In the genomic region with DNA sequence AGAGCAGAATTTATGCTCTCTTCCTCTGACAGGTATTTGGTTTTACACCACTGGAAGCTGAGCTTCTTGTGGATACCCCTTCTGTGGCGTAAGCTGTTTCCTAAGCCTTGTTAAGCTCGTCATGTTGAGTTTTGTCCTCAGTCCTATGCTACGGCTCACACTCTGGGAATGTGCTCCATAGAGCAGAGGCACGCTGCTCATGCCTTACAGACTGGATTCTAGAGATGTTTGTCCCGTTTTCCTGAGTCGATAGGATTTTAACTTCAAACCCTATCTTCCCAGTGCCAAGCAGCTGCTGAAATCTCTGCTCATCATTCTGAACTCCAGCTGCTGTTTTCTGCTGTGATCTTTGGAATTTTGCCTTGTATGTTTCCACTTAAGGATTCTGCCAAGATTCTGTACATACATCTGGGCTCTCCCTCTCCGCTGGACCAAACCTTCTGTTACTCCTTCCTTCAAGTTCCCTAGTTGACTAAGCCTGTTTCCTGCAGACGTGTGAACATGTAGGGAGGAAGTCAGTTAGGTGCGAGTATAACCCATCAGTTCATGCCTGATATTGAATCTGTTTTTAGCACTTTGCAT, we compare ENCODE assay signal across 15 mouse cellular contexts.
"Had no signal": no experiment of that assay in that cellular context is flagged by ENCODE, and none has a peak within 500 bp of the region (broad histone marks: within the 10 kb centered on the region; RNA-seq: fewer than 3 reads in every experiment).

No protein-coding gene starts in this region.

- H3K4me1 ChIP-seq: midbrain, embryonic 12.5 days had no signal

- DNase-seq: kidney, adult 11 months; kidney, adult 8-10 months; kidney, postnatal 14 days; layer of hippocampus, adult 9-11 months; liver, postnatal 0 days; lung, postnatal 4 days; thymus, postnatal 25 days had no signal

- H3K36me3 ChIP-seq: intestine, embryonic 15.5 days; kidney, embryonic 15.5 days; limb, embryonic 15.5 days; midbrain, embryonic 12.5 days had no signal

- H3K9ac ChIP-seq: intestine, embryonic 15.5 days; kidney, embryonic 15.5 days; limb, embryonic 15.5 days; liver, embryonic 14.5 days; liver, postnatal 0 days; midbrain, embryonic 12.5 days had no signal

- H3K4me2 ChIP-seq: intestine, embryonic 15.5 days; kidney, embryonic 15.5 days; limb, embryonic 15.5 days; liver, embryonic 11.5 days; midbrain, embryonic 12.5 days had no signal

- H3K4me3 ChIP-seq: intestine, embryonic 15.5 days; kidney, embryonic 15.5 days; layer of hippocampus, adult 2 months; limb, embryonic 15.5 days; midbrain, embryonic 12.5 days had no signal

- H3K27me3 ChIP-seq: intestine, embryonic 15.5 days; kidney, embryonic 15.5 days; limb, embryonic 15.5 days; midbrain, embryonic 12.5 days had no signal

- H3K9me3 ChIP-seq: intestine, embryonic 15.5 days; kidney, embryonic 15.5 days; limb, embryonic 15.5 days; midbrain, embryonic 12.5 days had no signal

- ATAC-seq: intestine, embryonic 15.5 days; liver, postnatal 0 days; midbrain, embryonic 16.5 days had no signal

- H3K27ac ChIP-seq: intestine, embryonic 15.5 days; kidney, embryonic 15.5 days; layer of hippocampus, adult 2 months; limb, embryonic 15.5 days; liver, embryonic 14.5 days; midbrain, embryonic 12.5 days had no signal
